Comparison of ENCODE assay signal across 23 mouse cellular contexts in genomic region chr19:43761543-43762256, GRCm38 (mm10). TPM values are rescaled to one million over a fixed set of nuclear protein-coding genes. Genes with fewer than 3 reads are reported as not detected.
A peak's percentile ranks its signal among the peaks of the same experiment; 100 is the strongest.
DNase-seq lines count a peak whose midpoint lies in the region; ATAC-seq and TF ChIP-seq lines count a peak whose summit lies in the region.
"Had no signal": no experiment of that assay in that cellular context is flagged by ENCODE, and none has a peak within 500 bp of the region (broad histone marks: within the 10 kb centered on the region; RNA-seq: fewer than 3 reads in every experiment).

No protein-coding gene starts in this region.

- no peaks in the 10 kb centered on the region for H3K9me3 ChIP-seq in E14TG2a.4 (ENCODE audit: low read length)
- no peaks in the 10 kb centered on the region for H3K9me3 ChIP-seq in intestine, embryonic 14.5 days (ENCODE audit: control insufficient read depth, low read length)
- H3K9me3 ChIP-seq in forebrain, embryonic 12.5 days = no peaks in the 10 kb centered on the region
- H3K9me3 ChIP-seq: embryonic facial prominence, embryonic 15.5 days; forebrain, embryonic 10.5 days; heart, embryonic 15.5 days; neural tube, embryonic 13.5 days had no signal

- no peaks in the 10 kb centered on the region for H3K27me3 ChIP-seq in E14TG2a.4 (ENCODE audit: insufficient read depth, low read length)
- no peaks in the 10 kb centered on the region for H3K27me3 ChIP-seq in intestine, embryonic 14.5 days (replicated peaks; ENCODE audit: control insufficient read depth, insufficient read depth, low read length)
- H3K27me3 ChIP-seq in forebrain, embryonic 12.5 days = no peaks in the 10 kb centered on the region
- H3K27me3 ChIP-seq: embryonic facial prominence, embryonic 15.5 days; heart, embryonic 15.5 days; neural tube, embryonic 13.5 days had no signal

- no peaks in the 10 kb centered on the region for H3K4me1 ChIP-seq in E14TG2a.4 (replicated peaks; ENCODE audit: low read depth, low read length)
- H3K4me1 ChIP-seq in intestine, embryonic 14.5 days (replicated peaks; ENCODE audit: control insufficient read depth, insufficient read depth, low read length) = no peaks in the 10 kb centered on the region
- H3K4me1 ChIP-seq in forebrain, embryonic 12.5 days = no peaks in the 10 kb centered on the region
- H3K4me1 ChIP-seq: embryonic facial prominence, embryonic 15.5 days; forebrain, embryonic 10.5 days; heart, embryonic 15.5 days; neural tube, embryonic 13.5 days had no signal

- DNase-seq in left cerebral cortex, adult 2 months (ENCODE audit: extremely low spot score in 1 of 2, low spot score in 2 of 2) = no peak
- DNase-seq in left cerebral cortex, adult 11 months (ENCODE audit: low spot score) = no peak
- peak; percentile 29 for DNase-seq in A20 (ENCODE audit: low read depth, low spot score)
- DNase-seq in intestine, embryonic 14.5 days (ENCODE audit: low spot score) = no peak
- DNase-seq in cerebellum, adult 11 months = no peak
- DNase-seq: adrenal gland, postnatal 36 days; cerebellum, adult 18-20 months; cerebellum, postnatal 36 days; heart, adult 11 months; kidney, postnatal 10 days; left cerebral cortex, postnatal 4 days; liver; lung, embryonic 14.5 days had no signal

- H3K9ac ChIP-seq in intestine, embryonic 14.5 days (ENCODE audit: low read length) = no peak overlapping the region
- H3K9ac ChIP-seq in forebrain, embryonic 12.5 days = no peak overlapping the region
- H3K9ac ChIP-seq: embryonic facial prominence, embryonic 15.5 days; heart, embryonic 15.5 days; lung, embryonic 14.5 days; neural tube, embryonic 13.5 days had no signal

- no peaks in the 10 kb centered on the region for H3K36me3 ChIP-seq in E14TG2a.4 (ENCODE audit: insufficient read depth, low read length)
- no peaks in the 10 kb centered on the region for H3K36me3 ChIP-seq in intestine, embryonic 14.5 days (ENCODE audit: control insufficient read depth, insufficient read depth, low read length)
- H3K36me3 ChIP-seq in forebrain, embryonic 12.5 days (replicated peaks) = no peaks in the 10 kb centered on the region
- H3K36me3 ChIP-seq: embryonic facial prominence, embryonic 15.5 days; forebrain, embryonic 10.5 days; heart, embryonic 15.5 days; neural tube, embryonic 13.5 days had no signal

- no peak overlapping the region for H3K4me2 ChIP-seq in intestine, embryonic 14.5 days (ENCODE audit: low read length)
- H3K4me2 ChIP-seq in forebrain, embryonic 12.5 days = no peak overlapping the region
- H3K4me2 ChIP-seq: embryonic facial prominence, embryonic 15.5 days; heart, embryonic 15.5 days; lung, embryonic 14.5 days; midbrain, embryonic 11.5 days; neural tube, embryonic 13.5 days had no signal

- H3K27ac ChIP-seq in left cerebral cortex, adult 2 months = no peak overlapping the region
- no peak overlapping the region for H3K27ac ChIP-seq in intestine, embryonic 14.5 days (ENCODE audit: low read depth)
- H3K27ac ChIP-seq in forebrain, embryonic 12.5 days = no peak overlapping the region
- H3K27ac ChIP-seq: embryonic facial prominence, embryonic 15.5 days; forebrain, embryonic 10.5 days; heart, embryonic 15.5 days; neural tube, embryonic 13.5 days had no signal

- peak; percentile 62; the same call in 1 of the 2 replicates for ATAC-seq in intestine, embryonic 14.5 days (replicated peaks; ENCODE audit: low FRiP score, low TSS enrichment, low read depth)
- no peak for ATAC-seq in erythroblast, adult 5-6 weeks (replicated peaks; ENCODE audit: low FRiP score, poor library complexity, severe bottlenecking)
- ATAC-seq in forebrain, embryonic 12.5 days (ENCODE audit: low FRiP score) = no peak
- ATAC-seq: hindbrain, embryonic 16.5 days had no signal

- peak; percentile 21 for TF ChIP-seq CTCF in left cerebral cortex, adult 2 months (IDR thresholded peaks at IDR 0.05)
- TF ChIP-seq CTCF in E14TG2a.4 (conservative IDR thresholded peaks at IDR 0.05; ENCODE audit: low read length) = peak; percentile 55

- intact Hi-C loops in left cerebral cortex, adult 2 months (cut with DNase I) = loop anchor here (2.0 kb wide), 1 partner anchor 131 kb away; no protein-coding TSS in a partner anchor

- H3K4me3 ChIP-seq in left cerebral cortex, adult 2 months = no peak overlapping the region
- H3K4me3 ChIP-seq in E14TG2a.4 (replicated peaks; ENCODE audit: low read length) = no peak overlapping the region
- H3K4me3 ChIP-seq in intestine, embryonic 14.5 days (ENCODE audit: low read depth, low read length) = no peak overlapping the region
- H3K4me3 ChIP-seq in forebrain, embryonic 12.5 days (replicated peaks) = no peak overlapping the region
- H3K4me3 ChIP-seq: embryonic facial prominence, embryonic 15.5 days; forebrain, embryonic 10.5 days; heart, embryonic 15.5 days; neural tube, embryonic 13.5 days had no signal

RNA-seq across cellular contexts. Expression of gene Cox15, which starts 8.9 kb away (rescaled TPM):
- total RNA-seq in left cerebral cortex, adult 2 months (2021) = 10 to 100 TPM; 13.9 to 15.5 TPM
- 9.9 and 10.0 TPM in 2 replicates for polyA plus RNA-seq in intestine, embryonic 14.5 days (2014; fragmentation: Nextera tagmentation; extraction: Ambion mirVana)
- total RNA-seq in erythroblast, adult 5-6 weeks (2015; ENCODE audit: low replicate concordance) = 1.9 and 6.1 TPM in 2 replicates
- 4.0 and 5.2 TPM in 2 replicates for total RNA-seq in erythroblast, adult 5-6 weeks (2017; ENCODE audit: low replicate concordance)
- 14.5 and 15.5 TPM in 2 replicates for polyA plus RNA-seq in forebrain, embryonic 12.5 days (2016; fragmentation: Nextera tagmentation; extraction: Ambion mirVana)

RNA-seq across cellular contexts. Expression of gene Cutc, which starts 8.9 kb away (rescaled TPM):
- 1 to 10 TPM; 6.1 to 6.9 TPM for total RNA-seq in left cerebral cortex, adult 2 months (2021)
- 20.6 and 21.2 TPM in 2 replicates for polyA plus RNA-seq in intestine, embryonic 14.5 days (2014; fragmentation: Nextera tagmentation; extraction: Ambion mirVana)
- 11.1 and 23.2 TPM in 2 replicates for total RNA-seq in erythroblast, adult 5-6 weeks (2015; ENCODE audit: low replicate concordance)
- 2.8 and 6.1 TPM in 2 replicates for total RNA-seq in erythroblast, adult 5-6 weeks (2017; ENCODE audit: low replicate concordance)
- 10.9 and 11.7 TPM in 2 replicates for polyA plus RNA-seq in forebrain, embryonic 12.5 days (2016; fragmentation: Nextera tagmentation; extraction: Ambion mirVana)

RNA-seq across cellular contexts. Expression of gene Abcc2, which starts 20.3 kb away (rescaled TPM):
- total RNA-seq in left cerebral cortex, adult 2 months (2021) = under 1 TPM; 0.23 to 0.25 TPM
- polyA plus RNA-seq in intestine, embryonic 14.5 days (2014; fragmentation: Nextera tagmentation; extraction: Ambion mirVana) = 3.8 and 5.3 TPM in 2 replicates
- 0.38 TPM in 1 of 2 replicates, not detected in the other for total RNA-seq in erythroblast, adult 5-6 weeks (2015; ENCODE audit: low replicate concordance)
- total RNA-seq in erythroblast, adult 5-6 weeks (2017; ENCODE audit: low replicate concordance) = 1.4 and 3.8 TPM in 2 replicates
- polyA plus RNA-seq in forebrain, embryonic 12.5 days (2016; fragmentation: Nextera tagmentation; extraction: Ambion mirVana) = not detected in 2 replicates
- total RNA-seq: hematopoietic stem cell, adult 5-6 weeks had no signal
- polyA plus RNA-seq: forebrain, embryonic 10.5 days; lung, embryonic 14.5 days; midbrain, embryonic 11.5 days had no signal
